Mouse (Mus musculus): Measurements from ENCODE around the gene Gmeb1. TPM values are rescaled to one million over a fixed set of nuclear protein-coding genes. Genes with fewer than 3 reads are reported as not detected.
"Not testable (repeated sequence)": the region's sequence is repeated elsewhere in the genome, so short reads cannot be mapped to it uniquely, and the experiment has no call there.

Gmeb1 gene
- total RNA-seq (2021): 10 to 100 TPM in 1 of 2 experiments, 1 to 10 TPM in 1; 8.7 to 10.6 TPM
- long read RNA-seq, experiment 1, full-length matches to known transcripts: 2 of 4 reads
- long read RNA-seq, experiment 1, partial matches to known transcripts: 1 of 4 reads
- long read RNA-seq, experiment 1, other reads (novel, unspliced or antisense): 1 of 4 reads
- long read RNA-seq, experiment 2, partial matches to known transcripts: 0 of 7 reads
- long read RNA-seq, experiment 2, other reads (novel, unspliced or antisense): 3 of 7 reads

- H3K4me3 ChIP-seq: peak within 1 kb of the TSS; percentile 86
- no peak for TF ChIP-seq CTCF (IDR thresholded peaks at IDR 0.05)
- peak within 1 kb of the TSS; percentile 97 for H3K27ac ChIP-seq
- peak; percentile 91 for DNase-seq
- intact Hi-C loops (cut with DNase I): loop anchor here (2.0 kb wide), 1 partner anchor 49 kb away; the partner anchor contains the start of gene Ythdf2
Measured at GRCm38 (mm10) chr4:132261514-132262357, at the start of gene Gmeb1. Gene Gmeb1 (minus strand): TSS chr4:132261602.

GRCm38 (mm10) chr4:132309849-132310472 is 48.6 kb upstream of the Gmeb1 start:
- DNase-seq: peak; percentile 75
- peak overlapping the region; percentile 96 for H3K4me3 ChIP-seq
- peak; percentile 67 for TF ChIP-seq CTCF (IDR thresholded peaks at IDR 0.05)
- intact Hi-C loops (cut with DNase I): loop anchor here (2.0 kb wide), 1 partner anchor 19 kb away; the partner anchor contains the start of gene Trnau1ap
- H3K27ac ChIP-seq: peak overlapping the region; percentile 94

GRCm38 (mm10) chr4:132309140-132309848 is 47.9 kb upstream of the Gmeb1 start:
- Histone ChIP-seq H3K4me3 (peak overlapping the region; percentile 96), H3K27ac (peak overlapping the region; percentile 94)
- TF ChIP-seq CTCF (IDR thresholded peaks at IDR 0.05): no peak
- intact Hi-C loops (cut with DNase I): loop anchor here (2.0 kb wide), 1 partner anchor 20 kb away; the partner anchor contains the start of gene Trnau1ap
- no peak for DNase-seq

DNA sequence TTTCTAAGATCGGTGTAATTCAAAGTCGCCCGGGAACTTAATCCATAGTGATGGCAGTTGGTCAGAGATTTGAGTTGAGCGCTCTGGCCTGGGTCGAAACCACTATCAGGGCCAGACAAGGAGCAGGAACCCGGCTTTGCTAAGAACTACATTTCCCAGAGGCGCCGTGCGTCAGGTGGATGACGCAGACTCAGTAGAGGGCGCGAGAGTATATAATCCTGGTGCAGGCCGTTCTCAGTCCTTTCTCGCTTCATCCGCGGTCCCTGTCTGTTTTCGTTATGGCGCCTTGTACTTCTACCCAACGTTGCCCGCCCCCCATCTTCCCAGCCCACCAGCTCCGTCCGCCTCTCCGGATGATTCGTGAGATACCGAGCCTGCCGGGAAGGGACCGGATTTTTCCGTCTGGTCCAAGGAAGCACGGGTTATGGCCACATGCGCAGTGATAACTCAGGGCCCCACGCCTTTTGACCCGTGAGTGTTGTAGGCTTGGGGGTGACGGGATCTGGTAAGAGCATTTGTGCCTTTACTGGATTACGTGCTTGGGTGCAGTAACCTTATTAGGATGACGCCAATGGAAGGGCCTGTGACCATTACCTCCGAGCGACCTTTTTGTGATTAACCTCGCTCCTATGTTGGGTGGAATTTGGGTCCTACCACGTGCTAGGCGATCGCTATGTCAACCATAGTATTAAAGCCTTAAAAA is 47.2 kb upstream of the Gmeb1 start:
- peak; percentile 92 for DNase-seq
- no peak for TF ChIP-seq CTCF (IDR thresholded peaks at IDR 0.05)
- Histone ChIP-seq H3K4me3 (peak overlapping the region; percentile 96), H3K27ac (peak overlapping the region; percentile 94)
- intact Hi-C loops (cut with DNase I): loop anchor here (2.0 kb wide), 1 partner anchor 20 kb away; the partner anchor contains the start of gene Trnau1ap

DNA sequence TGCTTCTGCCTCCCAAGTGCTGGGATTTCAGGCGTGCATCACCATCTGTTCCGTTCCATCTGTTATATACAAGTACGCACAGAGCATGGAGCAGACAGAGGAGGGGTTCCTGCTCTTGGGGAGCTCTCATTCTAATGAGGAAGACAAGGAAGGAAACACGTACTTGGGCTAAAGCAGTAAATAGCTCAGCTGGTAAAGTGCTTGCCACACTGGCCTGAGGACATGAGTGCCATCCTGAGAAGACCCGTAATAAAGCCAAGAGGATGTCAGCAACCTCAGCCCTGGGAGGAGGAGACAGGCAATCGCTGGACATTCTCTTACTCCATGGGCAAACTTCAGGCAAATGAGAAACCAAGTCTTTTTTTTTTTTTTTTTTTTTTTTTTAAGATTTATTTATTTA is 44.6 kb upstream of the Gmeb1 start:
- no peak overlapping the region for H3K4me3 ChIP-seq
- intact Hi-C loops (cut with DNase I): no loop called here
- no peak for DNase-seq
- TF ChIP-seq CTCF (IDR thresholded peaks at IDR 0.05): no peak
- no peak overlapping the region for H3K27ac ChIP-seq

DNA sequence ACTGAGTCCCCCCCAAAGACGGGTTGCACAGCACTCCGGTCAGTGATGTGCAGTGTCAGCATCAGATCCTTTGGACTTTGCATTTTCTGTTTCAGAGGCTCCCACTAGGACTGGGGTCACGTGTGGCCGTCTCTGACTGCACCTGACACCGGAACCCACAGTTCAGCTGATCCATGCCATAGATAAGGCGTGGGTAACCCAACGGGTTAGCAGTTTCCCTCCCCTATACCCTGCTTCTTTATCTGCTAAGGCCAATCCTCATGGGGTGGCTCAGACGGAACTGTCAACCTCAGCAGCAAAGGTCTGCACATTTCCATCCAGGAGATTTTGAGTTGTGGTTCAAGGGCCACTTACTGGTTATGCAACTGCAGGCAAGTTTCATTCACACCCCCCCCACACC is 43.9 kb upstream of the Gmeb1 start:
- no peak for DNase-seq
- intact Hi-C loops (cut with DNase I): loop anchor here (2.0 kb wide), 1 partner anchor 30 kb away; the partner anchor contains the start of gene Taf12
- TF ChIP-seq CTCF (IDR thresholded peaks at IDR 0.05): no peak
- no peak overlapping the region for H3K27ac ChIP-seq
- no peak overlapping the region for H3K4me3 ChIP-seq

DNA sequence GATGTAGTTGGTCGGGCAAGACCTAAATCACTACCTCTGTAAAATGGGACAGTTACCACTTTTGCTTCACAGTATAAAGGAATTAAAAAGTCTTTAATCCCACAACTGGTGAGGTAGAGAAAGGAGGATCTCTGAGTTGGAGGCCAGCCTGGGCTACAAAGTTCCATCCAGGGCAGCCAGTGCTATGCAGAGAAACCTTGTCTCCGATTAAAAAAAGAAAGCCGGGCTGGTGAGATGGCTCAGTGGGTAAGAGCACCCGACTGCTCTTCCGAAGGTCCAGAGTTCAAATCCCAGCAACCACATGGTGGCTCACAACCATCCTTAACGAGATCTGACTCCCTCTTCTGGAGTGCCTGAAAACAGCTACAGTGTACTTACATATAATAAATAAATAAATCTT is 42.1 kb upstream of the Gmeb1 start:
- intact Hi-C loops (cut with DNase I); DNase-seq: not testable (repeated sequence)
- Histone ChIP-seq H3K27ac (peak overlapping the region; percentile 72), H3K4me3 (peak overlapping the region; percentile 72)

DNA sequence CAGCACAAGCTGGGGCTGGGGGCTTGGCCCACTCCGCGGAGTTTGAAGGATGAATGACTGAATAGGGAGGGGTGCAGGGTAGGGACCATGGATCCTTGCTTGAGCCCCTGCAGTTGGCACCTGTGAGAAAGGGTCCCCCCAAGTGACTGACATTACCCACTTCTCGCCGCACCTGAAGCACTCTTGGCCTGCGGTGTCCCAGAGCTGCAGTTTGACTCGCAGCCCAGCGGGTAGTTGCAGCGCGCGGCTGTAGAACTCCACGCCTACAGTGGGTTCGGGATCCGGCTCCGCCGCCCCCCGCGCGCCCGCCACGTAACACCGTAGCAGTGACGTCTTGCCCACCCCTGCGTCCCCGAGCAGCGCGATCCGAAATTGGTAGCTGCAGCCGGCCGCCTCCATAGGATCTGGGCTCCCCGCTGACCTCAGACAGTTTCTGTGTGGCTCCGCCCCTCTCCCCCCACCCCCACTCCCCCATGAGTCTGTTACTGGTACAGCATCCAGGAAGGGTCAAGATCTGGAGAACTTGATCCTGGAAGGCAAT is 41.6 kb upstream of the Gmeb1 start, which contains the start of gene Rab42:
Gene Rab42 (minus strand): TSS at position 447 of the 541 bp plus-strand sequence.
- Histone ChIP-seq H3K27ac (peak within 1 kb of the TSS; percentile 72), H3K4me3 (peak within 1 kb of the TSS; percentile 72)
- peak; percentile 31; the same call in 1 of the 2 replicates for TF ChIP-seq CTCF (IDR thresholded peaks at IDR 0.05)
- DNase-seq: peak; percentile 59
- intact Hi-C loops (cut with DNase I): no loop called here

DNA sequence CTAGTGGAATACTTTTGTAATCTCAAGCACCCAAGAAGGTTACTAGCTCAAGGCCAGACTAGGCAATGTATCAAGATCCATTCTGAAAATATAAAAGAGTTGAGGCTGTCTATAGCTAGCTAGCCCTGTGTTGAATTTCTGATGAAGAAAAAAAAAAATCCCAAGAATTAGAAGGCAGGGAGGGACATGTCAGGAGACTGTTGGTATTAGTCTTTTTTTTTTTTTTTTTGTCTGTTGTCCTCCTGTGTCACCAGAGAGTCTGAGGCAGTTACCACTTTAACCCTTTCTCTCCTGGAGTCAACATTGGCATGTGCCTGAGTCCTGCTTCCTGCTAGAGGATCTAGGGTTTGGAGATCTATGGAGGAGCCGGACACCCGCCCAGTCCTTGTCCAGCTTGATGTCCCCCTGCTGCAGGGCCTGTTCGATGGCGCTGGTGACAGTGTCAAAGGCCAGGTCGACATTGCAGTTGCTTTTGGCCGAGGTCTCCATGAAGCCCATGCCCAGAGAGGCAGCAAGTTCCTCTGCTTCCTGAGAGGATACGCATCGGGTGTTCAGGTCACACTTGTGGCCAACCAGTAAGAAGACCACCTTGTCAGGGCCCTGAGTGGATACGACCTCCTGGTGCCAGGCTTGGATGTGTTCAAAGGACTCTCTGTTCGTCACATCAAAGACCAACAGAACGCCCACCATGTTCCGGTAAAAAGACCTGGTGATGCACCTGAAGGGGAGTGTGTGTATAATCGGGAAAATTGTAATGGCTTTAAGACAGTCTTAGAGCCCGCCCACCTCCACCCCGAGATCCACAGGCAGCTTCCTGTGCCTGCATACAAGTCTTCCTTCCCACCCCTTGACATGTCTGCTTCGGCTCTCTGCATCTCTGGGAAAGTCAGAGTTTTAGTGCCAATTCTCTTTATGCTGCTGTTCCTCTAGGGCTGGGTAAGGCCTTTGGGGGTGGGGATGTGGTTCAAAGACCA is 40.9 kb upstream of the Gmeb1 start:
- intact Hi-C loops (cut with DNase I): no loop called here
- TF ChIP-seq CTCF (IDR thresholded peaks at IDR 0.05): no peak
- DNase-seq: no peak
- H3K27ac ChIP-seq: peak overlapping the region; percentile 72
- H3K4me3 ChIP-seq: peak overlapping the region; percentile 72

DNA sequence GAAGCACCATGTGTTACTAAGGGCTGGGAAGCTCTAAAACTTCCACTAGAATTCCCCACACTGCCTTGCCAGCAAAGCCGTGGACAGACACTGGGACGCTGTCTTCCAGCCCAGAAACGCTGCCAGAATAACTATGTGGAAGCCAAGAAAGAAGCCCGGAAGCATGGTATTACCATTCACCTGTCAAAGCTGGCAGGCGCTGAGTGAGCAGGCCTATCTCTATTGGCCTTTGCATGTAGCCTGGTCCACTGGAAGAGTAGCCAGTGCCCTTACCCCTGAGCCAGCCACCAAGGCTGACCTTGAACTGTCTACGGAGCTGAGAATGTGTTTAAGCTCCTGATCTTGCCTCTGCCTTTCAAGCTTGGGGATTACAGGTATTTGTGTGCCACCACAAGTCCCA is 40.1 kb upstream of the Gmeb1 start:
- H3K4me3 ChIP-seq: no peak overlapping the region
- intact Hi-C loops (cut with DNase I): no loop called here
- peak overlapping the region; percentile 35; the same call in 1 of the 2 replicates for H3K27ac ChIP-seq
- no peak for TF ChIP-seq CTCF (IDR thresholded peaks at IDR 0.05)
- DNase-seq: peak; percentile 50

All from gastrocnemius, adult 2 months (tissue).